Mouse (Mus musculus): ENCODE measurements around the gene Dimt1. TPM values are rescaled to one million over a fixed set of nuclear protein-coding genes. Genes with fewer than 3 reads are reported as not detected.
A peak's percentile ranks its signal among the peaks of the same experiment; 100 is the strongest.
"Not testable (repeated sequence)": the region's sequence is repeated elsewhere in the genome, so short reads cannot be mapped to it uniquely, and the experiment has no call there.

The Dimt1 gene
- 22.9 and 36.8 TPM in 2 replicates for total RNA-seq (2014; fragmentation: Nextera tagmentation)
- total RNA-seq (2017): 15.4 and 23.5 TPM in 2 replicates

GRCm38 (mm10) chr13:106946594-106947540, at the start of gene Dimt1:
Dimt1 (plus strand) TSS chr13:106947127.
- ATAC-seq (replicated peaks; ENCODE audit: poor library complexity, severe bottlenecking): peak; percentile 99

GRCm38 (mm10) chr13:106904637-106905036, 42.3 kb upstream of the Dimt1 start:
- ATAC-seq (replicated peaks; ENCODE audit: poor library complexity, severe bottlenecking): no peak

GRCm38 (mm10) chr13:106905154-106905553, 41.8 kb upstream of the Dimt1 start:
- ATAC-seq (replicated peaks; ENCODE audit: poor library complexity, severe bottlenecking): not testable (repeated sequence)

- ATAC-seq (replicated peaks; ENCODE audit: poor library complexity, severe bottlenecking): no peak
These were observed 39.7 kb upstream of the Dimt1 start for GRCm38 (mm10) chr13:106907273-106907672.

GRCm38 (mm10) chr13:106910096-106910495, 36.8 kb upstream of the Dimt1 start:
- ATAC-seq (replicated peaks; ENCODE audit: poor library complexity, severe bottlenecking): no peak

GRCm38 (mm10) chr13:106913125-106913736, 33.7 kb upstream of the Dimt1 start:
- ATAC-seq (replicated peaks; ENCODE audit: poor library complexity, severe bottlenecking): no peak

DNA sequence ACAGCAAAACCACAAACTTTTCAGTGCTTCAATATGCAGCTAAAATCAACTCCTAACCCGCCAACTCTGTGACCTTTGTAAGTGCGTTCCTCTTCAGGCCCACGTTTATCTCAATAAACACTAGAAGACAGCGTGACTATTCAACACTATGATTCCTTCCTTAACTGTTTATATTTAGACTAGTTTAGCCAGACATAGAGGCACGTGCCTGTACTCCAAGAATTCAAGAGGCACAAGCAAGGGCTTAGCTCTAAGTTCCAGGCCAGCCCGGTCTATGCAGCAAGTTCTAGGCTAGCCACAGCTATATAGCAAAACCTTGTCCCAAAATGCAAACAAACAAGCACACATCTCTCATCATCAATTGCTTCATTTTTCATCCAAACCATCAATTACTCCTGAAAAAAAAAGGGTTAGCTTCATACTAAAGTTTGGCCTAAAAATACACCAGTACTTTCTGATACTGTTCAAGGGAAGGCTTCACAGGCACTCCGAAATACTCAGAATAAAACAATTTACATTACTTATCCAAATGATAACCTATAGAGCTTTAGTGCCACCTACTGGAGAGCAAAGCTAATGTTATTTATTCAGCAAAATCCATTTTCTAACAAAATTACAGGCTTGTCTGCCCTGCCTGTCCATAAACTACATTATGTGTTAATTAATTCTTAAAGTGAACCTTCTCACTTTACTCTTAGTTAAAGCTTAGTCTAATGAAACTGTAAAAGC, 28.4 kb upstream of the Dimt1 start:
- peak; percentile 66; the same call in 1 of the 2 replicates for ATAC-seq (replicated peaks; ENCODE audit: poor library complexity, severe bottlenecking)

DNA sequence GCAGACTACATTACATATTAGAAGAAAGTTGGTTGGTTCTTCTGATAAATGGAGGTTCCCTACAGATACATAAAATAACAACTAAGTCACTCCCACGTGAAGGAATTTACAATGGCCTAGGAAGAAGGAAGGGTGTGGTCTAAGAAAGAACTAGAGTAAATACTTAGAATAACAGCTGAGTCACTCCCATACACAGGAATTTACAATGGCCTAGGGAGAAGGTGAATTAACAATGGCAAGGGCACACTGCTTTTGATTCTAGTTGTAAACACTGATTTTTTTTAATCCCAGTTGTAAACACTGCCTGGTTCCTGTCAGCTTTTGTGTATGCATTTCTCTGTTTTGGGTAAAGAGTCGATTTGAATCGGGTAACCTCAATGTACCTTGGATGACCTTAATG, 21.0 kb upstream of the Dimt1 start:
- not testable (repeated sequence) for ATAC-seq (replicated peaks; ENCODE audit: poor library complexity, severe bottlenecking)

DNA sequence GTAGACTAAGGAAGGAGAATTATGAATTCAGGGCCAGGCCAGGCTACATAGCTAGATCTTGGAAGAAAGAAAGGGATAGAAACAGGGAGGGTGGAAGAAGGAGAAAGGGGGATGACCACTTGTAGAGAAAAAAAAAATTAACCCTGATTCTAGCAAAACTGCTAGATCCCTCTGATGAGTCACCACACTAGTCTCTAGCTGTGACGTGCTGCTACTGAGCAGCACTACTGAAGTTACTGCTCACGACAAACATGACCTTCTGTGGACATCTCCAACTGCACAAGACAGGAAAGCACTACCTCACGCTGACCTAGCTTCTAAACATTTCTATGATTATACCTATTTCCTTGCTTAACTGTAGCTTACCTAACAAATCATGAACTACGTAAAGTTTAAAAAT, 18.6 kb upstream of the Dimt1 start:
- no peak for ATAC-seq (replicated peaks; ENCODE audit: poor library complexity, severe bottlenecking)

GRCm38 (mm10) chr13:106929201-106929600, 17.7 kb upstream of the Dimt1 start:
- no peak for ATAC-seq (replicated peaks; ENCODE audit: poor library complexity, severe bottlenecking)

DNA sequence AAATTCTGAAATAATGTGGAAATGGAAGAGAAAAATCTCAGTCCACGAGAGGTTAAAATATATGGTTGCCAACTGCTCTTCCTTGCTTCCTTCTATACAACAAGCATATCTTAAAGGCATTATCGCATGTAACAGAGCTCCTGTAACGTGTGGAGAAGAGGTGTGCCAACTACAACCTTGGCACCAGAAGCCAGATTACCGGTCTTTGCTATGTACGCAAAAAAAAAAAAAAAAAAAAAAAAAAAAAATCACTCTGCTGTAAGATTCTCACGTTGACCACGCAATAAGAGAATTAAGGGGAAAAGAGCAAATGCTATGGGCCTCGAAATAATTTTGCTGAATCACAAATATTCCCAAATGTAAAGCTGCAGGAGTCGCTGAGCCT, 11.1 kb upstream of the Dimt1 start:
- no peak for ATAC-seq (replicated peaks; ENCODE audit: poor library complexity, severe bottlenecking)

- ATAC-seq (replicated peaks; ENCODE audit: poor library complexity, severe bottlenecking): peak; percentile 98
These were observed 10.4 kb upstream of the Dimt1 start, which contains the start of gene Ipo11 for GRCm38 (mm10) chr13:106936256-106937137. Ipo11 (minus strand) TSS chr13:106936958.

GRCm38 (mm10) chr13:106937138-106937472, 9.8 kb upstream of the Dimt1 start:
- no peak for ATAC-seq (replicated peaks; ENCODE audit: poor library complexity, severe bottlenecking)

DNA sequence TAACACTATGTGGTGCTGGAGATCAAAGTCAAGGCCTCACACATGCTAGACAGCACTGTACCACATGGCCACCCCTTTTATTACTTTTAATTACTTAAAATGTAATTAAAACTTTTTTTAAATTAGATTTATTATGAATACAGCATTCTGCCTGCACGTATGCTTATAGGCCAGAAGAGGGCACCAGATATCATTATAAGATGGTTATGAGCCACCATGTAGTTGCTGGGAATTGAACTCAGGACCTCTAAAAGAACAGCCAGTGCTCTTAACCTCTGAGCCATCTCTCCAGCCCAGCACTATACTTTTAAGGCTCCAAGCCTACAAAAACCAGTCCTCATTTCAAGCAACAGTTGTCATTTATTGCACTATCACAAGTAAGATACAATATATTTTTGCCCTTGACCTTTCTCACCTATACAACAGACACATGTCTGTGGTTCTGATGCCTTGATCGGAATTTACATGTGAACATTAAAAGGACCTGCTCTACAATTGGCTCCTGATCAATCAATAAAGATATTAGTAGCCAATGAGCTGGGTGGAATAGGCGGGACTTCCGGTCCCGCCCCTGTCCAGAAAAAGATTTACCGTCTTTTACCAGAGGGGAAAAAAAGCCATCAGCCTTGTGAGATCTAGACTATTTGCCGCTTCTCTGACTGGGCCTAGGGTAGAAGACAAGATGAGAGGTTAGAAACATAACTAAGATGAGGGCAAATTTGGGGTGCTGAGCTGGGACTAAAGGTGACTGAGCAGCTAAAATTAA, 5.5 kb upstream of the Dimt1 start:
- no peak for ATAC-seq (replicated peaks; ENCODE audit: poor library complexity, severe bottlenecking)

DNA sequence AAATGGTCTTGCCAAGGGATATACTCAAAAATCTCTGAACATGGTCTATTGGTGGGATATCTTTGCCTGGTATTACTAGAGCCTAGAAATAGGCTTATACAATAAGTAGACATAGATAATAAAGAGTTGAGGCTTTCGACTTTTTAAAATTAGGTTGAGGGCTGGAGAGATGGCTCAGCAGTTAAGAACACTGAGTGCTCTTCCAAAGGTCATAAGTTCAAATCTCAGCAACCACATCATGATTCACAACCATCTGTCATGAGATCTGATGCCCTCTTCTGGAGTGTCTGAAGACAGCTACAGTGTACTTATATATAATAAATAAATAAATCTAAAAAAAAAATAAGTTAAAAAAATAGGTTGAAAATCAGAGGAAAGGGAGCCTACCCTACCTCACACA, 4.2 kb upstream of the Dimt1 start:
- ATAC-seq (replicated peaks; ENCODE audit: poor library complexity, severe bottlenecking): no peak

DNA sequence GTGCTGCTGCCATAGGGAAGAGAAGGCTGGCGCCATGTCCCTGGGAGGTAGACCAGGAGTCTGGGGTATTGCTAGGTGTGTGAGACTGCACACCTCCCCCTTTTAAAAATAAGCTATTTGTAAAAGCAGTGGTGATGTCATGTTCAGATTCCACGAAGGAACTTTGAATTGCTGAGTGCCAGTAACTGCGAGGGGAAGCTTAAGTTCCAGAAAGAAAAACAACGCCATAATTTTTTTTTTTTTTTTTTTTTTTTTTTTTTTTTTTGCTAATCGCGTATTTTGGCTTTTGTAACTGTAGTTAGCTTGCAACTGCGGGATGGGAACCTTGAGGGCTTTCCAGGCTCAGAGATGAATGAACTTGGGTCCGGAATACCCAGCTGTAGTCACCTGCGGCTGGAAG, 1.4 kb upstream of the Dimt1 start:
- ATAC-seq (replicated peaks; ENCODE audit: poor library complexity, severe bottlenecking): no peak

- ATAC-seq (replicated peaks; ENCODE audit: poor library complexity, severe bottlenecking): no peak
These were observed 656 bp downstream of the Dimt1 start for GRCm38 (mm10) chr13:106947583-106947982.

GRCm38 (mm10) chr13:106954880-106955279, 8.0 kb downstream of the Dimt1 start:
- ATAC-seq (replicated peaks; ENCODE audit: poor library complexity, severe bottlenecking): no peak

- ATAC-seq (replicated peaks; ENCODE audit: poor library complexity, severe bottlenecking): no peak
These were observed 10.6 kb downstream of the Dimt1 start for GRCm38 (mm10) chr13:106957554-106957953.

Measured in granulocyte monocyte progenitor cell, adult 5-6 weeks (primary cell).